9 mouse cellular contexts compared by ENCODE assay signal in genomic region chr10:18409068-18409467, GRCm38 (mm10).
A peak's percentile ranks its signal among the peaks of the same experiment; 100 is the strongest.
DNase-seq lines count a peak whose midpoint lies in the region; ATAC-seq and TF ChIP-seq lines count a peak whose summit lies in the region.
"Had no signal": no experiment of that assay in that cellular context is flagged by ENCODE, and none has a peak within 500 bp of the region (broad histone marks: within the 10 kb centered on the region; RNA-seq: fewer than 3 reads in every experiment).

No protein-coding gene starts in this region.

- no peak for ATAC-seq in forebrain, embryonic 12.5 days (ENCODE audit: low FRiP score)
- no peak for ATAC-seq in hindbrain, postnatal 0 days
- no peak for ATAC-seq in neural tube, embryonic 12.5 days (ENCODE audit: low FRiP score, low read depth)

- WGBS in forebrain, embryonic 12.5 days = 12% methylated on average over 2 of the region's 2 CpGs
- 10% methylated on average over 2 of the region's 2 CpGs for WGBS in hindbrain, postnatal 0 days
- 16% methylated on average over 2 of the region's 2 CpGs for WGBS in neural tube, embryonic 12.5 days

- H3K4me2 ChIP-seq in forebrain, embryonic 12.5 days = peak overlapping the region; percentile 76
- peak overlapping the region; percentile 70 for H3K4me2 ChIP-seq in hindbrain, postnatal 0 days (ENCODE audit: low read depth, low read length)
- peak overlapping the region; percentile 76 for H3K4me2 ChIP-seq in neural tube, embryonic 12.5 days (replicated peaks)

- no peak for TF ChIP-seq CTCF in layer of hippocampus, adult 2 months (conservative IDR thresholded peaks at IDR 0.05)
- no peak for TF ChIP-seq CTCF in hindbrain, postnatal 0 days (IDR thresholded peaks at IDR 0.05; ENCODE audit: low read depth)

- peaks cover 12% of the 10 kb centered on the region for H3K27me3 ChIP-seq in forebrain, embryonic 12.5 days
- no peaks in the 10 kb centered on the region for H3K27me3 ChIP-seq in hindbrain, postnatal 0 days (ENCODE audit: insufficient read depth, low read length)
- H3K27me3 ChIP-seq in neural tube, embryonic 12.5 days (replicated peaks) = no peaks in the 10 kb centered on the region

- H3K36me3 ChIP-seq in forebrain, embryonic 12.5 days (replicated peaks) = no peaks in the 10 kb centered on the region
- no peaks in the 10 kb centered on the region for H3K36me3 ChIP-seq in hindbrain, postnatal 0 days (ENCODE audit: insufficient read depth, low read length)
- H3K36me3 ChIP-seq in neural tube, embryonic 12.5 days = no peaks in the 10 kb centered on the region

- peak overlapping the region; percentile 62 for H3K4me3 ChIP-seq in layer of hippocampus, adult 2 months
- peak overlapping the region; percentile 55 for H3K4me3 ChIP-seq in forebrain, embryonic 12.5 days (replicated peaks)
- H3K4me3 ChIP-seq in hindbrain, postnatal 0 days (ENCODE audit: low read length) = peak overlapping the region; percentile 49
- peak overlapping the region; percentile 56 for H3K4me3 ChIP-seq in neural tube, embryonic 12.5 days
- H3K4me3 ChIP-seq: myocyte had no signal

- H3K9ac ChIP-seq in forebrain, embryonic 12.5 days = peak overlapping the region; percentile 69
- peak overlapping the region; percentile 56 for H3K9ac ChIP-seq in hindbrain, postnatal 0 days (replicated peaks; ENCODE audit: low read length)
- H3K9ac ChIP-seq in neural tube, embryonic 12.5 days = peak overlapping the region; percentile 64

- H3K27ac ChIP-seq in layer of hippocampus, adult 2 months = peak overlapping the region; percentile 82
- peak overlapping the region; percentile 81; the same call in 1 of the 2 replicates for H3K27ac ChIP-seq in forebrain, embryonic 12.5 days
- H3K27ac ChIP-seq in hindbrain, postnatal 0 days = peak overlapping the region; percentile 72
- no peak overlapping the region for H3K27ac ChIP-seq in neural tube, embryonic 12.5 days

- no peaks in the 10 kb centered on the region for H3K9me3 ChIP-seq in forebrain, embryonic 12.5 days
- no peaks in the 10 kb centered on the region for H3K9me3 ChIP-seq in hindbrain, postnatal 0 days (ENCODE audit: low read length)
- H3K9me3 ChIP-seq in neural tube, embryonic 12.5 days = no peaks in the 10 kb centered on the region

- H3K4me1 ChIP-seq in forebrain, embryonic 12.5 days = peaks cover 42% of the 10 kb centered on the region
- H3K4me1 ChIP-seq in hindbrain, postnatal 0 days (ENCODE audit: insufficient read depth, low read length) = peaks cover 26% of the 10 kb centered on the region
- H3K4me1 ChIP-seq in neural tube, embryonic 12.5 days = peaks cover 42% of the 10 kb centered on the region

- DNase-seq in layer of hippocampus, adult 2 months (ENCODE audit: low spot score in 2 of 2) = no peak
- no peak for DNase-seq in layer of hippocampus, adult 8-10 months (ENCODE audit: low spot score in 2 of 2)
- DNase-seq in hindbrain, postnatal 0 days (ENCODE audit: low spot score) = peak; percentile 50
- DNase-seq in layer of hippocampus, postnatal 36 days = no peak
- no peak for DNase-seq in frontal cortex, postnatal 25 days (ENCODE audit: low spot score in 2 of 2)
- DNase-seq in right cerebral cortex, postnatal 25 days = no peak
